Mouse (Mus musculus): Measurements from ENCODE around the gene Tent5a.

Gene Tent5a

GRCm38 (mm10) chr9:85312473-85312872 is 14.7 kb downstream of the Tent5a start, which contains the start of gene Gm11114:
Gm11114 (plus strand) TSS chr9:85312773.
- no peak for DNase-seq

- no peak for DNase-seq
Measured at GRCm38 (mm10) chr9:85303378-85303777, 23.8 kb downstream of the Tent5a start.

- DNase-seq: no peak
Measured at GRCm38 (mm10) chr9:85302849-85303248, 24.3 kb downstream of the Tent5a start.

GRCm38 (mm10) chr9:85274114-85274513 is 53.0 kb downstream of the Tent5a start:
- no peak for DNase-seq

Measured in cerebellum, adult 9-10 months (tissue).